Mouse (Mus musculus): ENCODE measurements around the gene Trmo. TPM values are rescaled to one million over a fixed set of nuclear protein-coding genes. Genes with fewer than 3 reads are reported as not detected.

Trmo gene
- total and polyA plus RNA-seq, 3 experiments, result 3.5 to 4.1 TPM; not detected in 1

GRCm38 (mm10) chr4:46422625-46423024 lies 33.4 kb upstream of the Trmo start:
- Histone ChIP-seq H3K4me3 (ENCODE audit: control insufficient read depth in 1 of 2, insufficient read depth in 1 of 2, low read depth in 2 of 2, low read length in 2 of 2) (no peak overlapping the region), H3K79me2 (ENCODE audit: control insufficient read depth, insufficient read depth, low read length, poor library complexity) (no peaks in the 10 kb centered on the region), H3K27ac (ENCODE audit: control insufficient read depth, low read depth, low read length) (no peak overlapping the region), H3K27me3 (ENCODE audit: control insufficient read depth in 1 of 2, insufficient read depth in 2 of 2, low read length in 2 of 2) (no peaks in the 10 kb centered on the region; a peak in 1 of 4 replicates), H3K36me3 (ENCODE audit: control insufficient read depth in 1 of 2, insufficient read depth in 2 of 2, low read length in 2 of 2) (no peaks in the 10 kb centered on the region; a peak in 1 of 4 replicates), H3K4me1 (ENCODE audit: control insufficient read depth in 1 of 2, insufficient read depth in 2 of 2, low read length in 2 of 2) (peaks cover 0 to 12% of the 10 kb centered on the region in 2 experiments; a peak in 2 of 4 replicates), H3K9ac (ENCODE audit: control insufficient read depth, low read depth, low read length, poor library complexity, severe bottlenecking) (no peak overlapping the region), H3K9me3 (replicated peaks; ENCODE audit: insufficient read depth, low read length) (no peaks in the 10 kb centered on the region)
- DNase-seq (ENCODE audit: low read depth, low spot score), result no peak
- TF ChIP-seq RCOR1 (IDR thresholded peaks at IDR 0.05; ENCODE audit: low read depth, low read length), result no peak
- no peak for TF ChIP-seq ELF1 (IDR thresholded peaks at IDR 0.05; ENCODE audit: low read depth, low read length)
- TF ChIP-seq JUND (IDR thresholded peaks at IDR 0.05; ENCODE audit: low read depth, low read length), result no peak
- TF ChIP-seq GABPA (IDR thresholded peaks at IDR 0.05; ENCODE audit: low read depth, low read length), result no peak
- no peak for TF ChIP-seq CTCF (IDR thresholded peaks at IDR 0.05 in 2 of 3, conservative IDR thresholded peaks at IDR 0.05 in 1 of 3; ENCODE audit: control insufficient read depth in 1 of 3, insufficient read depth in 1 of 3, low read depth in 2 of 3, low read length in 3 of 3, poor library complexity in 1 of 3, severe bottlenecking in 1 of 3)
- TF ChIP-seq TBP (IDR thresholded peaks at IDR 0.05; ENCODE audit: low read depth, low read length), result no peak
- no peak for TF ChIP-seq USF1 (IDR thresholded peaks at IDR 0.05; ENCODE audit: low read depth, low read length)
- TF ChIP-seq HCFC1 (IDR thresholded peaks at IDR 0.05; ENCODE audit: low read depth, low read length), result no peak
- TF ChIP-seq MYC (IDR thresholded peaks at IDR 0.05; ENCODE audit: low read depth, low read length), result no peak
- TF ChIP-seq CHD2 (IDR thresholded peaks at IDR 0.05; ENCODE audit: low read length), result no peak
- TF ChIP-seq CHD1 (IDR thresholded peaks at IDR 0.05; ENCODE audit: low read depth, low read length), result no peak
- no peak for TF ChIP-seq UBTF (IDR thresholded peaks at IDR 0.05; ENCODE audit: borderline replicate concordance, insufficient read depth, low read depth, low read length)
- no peak for TF ChIP-seq ZMIZ1 (IDR thresholded peaks at IDR 0.05; ENCODE audit: low read depth, low read length)
- no peak for TF ChIP-seq SMC3 (IDR thresholded peaks at IDR 0.05; ENCODE audit: low read depth, low read length)
- TF ChIP-seq MAFK (IDR thresholded peaks at IDR 0.05; ENCODE audit: borderline replicate concordance, low read depth, low read length), result no peak
- no peak for TF ChIP-seq EP300 (IDR thresholded peaks at IDR 0.05; ENCODE audit: low read depth in 1 of 2, low read length in 2 of 2)
- TF ChIP-seq NRF1 (IDR thresholded peaks at IDR 0.05; ENCODE audit: insufficient read depth, low read depth, low read length, poor library complexity, severe bottlenecking), result no peak
- no peak for TF ChIP-seq MYB (IDR thresholded peaks at IDR 0.05; ENCODE audit: low read depth, low read length)

- peaks cover 0 to 12% of the 10 kb centered on the region in 2 experiments; a peak in 2 of 4 replicates for H3K4me1 ChIP-seq (ENCODE audit: control insufficient read depth in 1 of 2, insufficient read depth in 2 of 2, low read length in 2 of 2)
- H3K36me3 ChIP-seq (ENCODE audit: control insufficient read depth in 1 of 2, insufficient read depth in 2 of 2, low read length in 2 of 2), result no peaks in the 10 kb centered on the region; a peak in 1 of 4 replicates
- H3K79me2 ChIP-seq (ENCODE audit: control insufficient read depth, insufficient read depth, low read length, poor library complexity), result no peaks in the 10 kb centered on the region
- H3K9ac ChIP-seq (ENCODE audit: control insufficient read depth, low read depth, low read length, poor library complexity, severe bottlenecking), result peak overlapping the region; percentile 9; the same call in 1 of the 2 replicates
- TF ChIP-seq ZKSCAN1 (IDR thresholded peaks at IDR 0.05; ENCODE audit: low read depth, low read length), result no peak
- no peak for TF ChIP-seq USF2 (IDR thresholded peaks at IDR 0.05; ENCODE audit: borderline replicate concordance in 1 of 2, insufficient read depth in 1 of 2, low read depth in 1 of 2, low read length in 2 of 2)
- no peak for TF ChIP-seq UBTF (IDR thresholded peaks at IDR 0.05; ENCODE audit: borderline replicate concordance, insufficient read depth, low read depth, low read length)
- TF ChIP-seq KAT2A (conservative IDR thresholded peaks at IDR 0.05; ENCODE audit: low read depth, low read length), result no peak
- no peak for TF ChIP-seq TBP (IDR thresholded peaks at IDR 0.05; ENCODE audit: low read depth, low read length)
- TF ChIP-seq NELFE (IDR thresholded peaks at IDR 0.05; ENCODE audit: low read depth, low read length), result no peak
- no peak for TF ChIP-seq CHD1 (IDR thresholded peaks at IDR 0.05; ENCODE audit: low read depth, low read length)
- TF ChIP-seq MXI1 (IDR thresholded peaks at IDR 0.05; ENCODE audit: low read depth, low read length), result no peak
- H3K27ac ChIP-seq (ENCODE audit: control insufficient read depth, low read depth, low read length), result peak overlapping the region; percentile 37; the same call in 1 of the 2 replicates
- DNase-seq (ENCODE audit: low read depth, low spot score), result no peak
- H3K27me3 ChIP-seq (ENCODE audit: control insufficient read depth in 1 of 2, insufficient read depth in 2 of 2, low read length in 2 of 2), result no peaks in the 10 kb centered on the region; a peak in 1 of 4 replicates
- no peak overlapping the region for H3K4me3 ChIP-seq (ENCODE audit: control insufficient read depth in 1 of 2, insufficient read depth in 1 of 2, low read depth in 2 of 2, low read length in 2 of 2)
- H3K9me3 ChIP-seq (replicated peaks; ENCODE audit: insufficient read depth, low read length), result no peaks in the 10 kb centered on the region
Observed at GRCm38 (mm10) chr4:46418851-46419250, 29.6 kb upstream of the Trmo start.
